Mouse (Mus musculus): ENCODE results near the gene Adh6a. TPM values are rescaled to one million over a fixed set of nuclear protein-coding genes. Genes with fewer than 3 reads are reported as not detected.

Gene Adh6a
- polyA plus RNA-seq, 1 experiment = 0.13 TPM

- no peak for TF ChIP-seq POLR2A (IDR thresholded peaks at IDR 0.05; ENCODE audit: control insufficient read depth, extremely low read depth, insufficient read depth, low read length, poor library complexity)
- no peak for TF ChIP-seq CTCF (IDR thresholded peaks at IDR 0.05; ENCODE audit: borderline replicate concordance, control insufficient read depth, extremely low read depth, insufficient read depth, low read length, poor library complexity)
- no peak overlapping the region for H3K4me3 ChIP-seq (ENCODE audit: control insufficient read depth, insufficient read depth, low read length)
- H3K36me3 ChIP-seq (ENCODE audit: control insufficient read depth, insufficient read depth, low read length) = no peaks in the 10 kb centered on the region
- WGBS = 94% methylated on average over 6 of the region's 6 CpGs
- H3K27ac ChIP-seq (ENCODE audit: control insufficient read depth, insufficient read depth, low read length) = no peak overlapping the region
- no peak for DNase-seq
- no peaks in the 10 kb centered on the region for H3K4me1 ChIP-seq (replicated peaks; ENCODE audit: control insufficient read depth, insufficient read depth, low read length)
- H3K27me3 ChIP-seq (ENCODE audit: control insufficient read depth, insufficient read depth, low read length) = no peaks in the 10 kb centered on the region
Measured at GRCm38 (mm10) chr3:138311015-138311414, 2.1 kb upstream of the Adh6a start.

DNA sequence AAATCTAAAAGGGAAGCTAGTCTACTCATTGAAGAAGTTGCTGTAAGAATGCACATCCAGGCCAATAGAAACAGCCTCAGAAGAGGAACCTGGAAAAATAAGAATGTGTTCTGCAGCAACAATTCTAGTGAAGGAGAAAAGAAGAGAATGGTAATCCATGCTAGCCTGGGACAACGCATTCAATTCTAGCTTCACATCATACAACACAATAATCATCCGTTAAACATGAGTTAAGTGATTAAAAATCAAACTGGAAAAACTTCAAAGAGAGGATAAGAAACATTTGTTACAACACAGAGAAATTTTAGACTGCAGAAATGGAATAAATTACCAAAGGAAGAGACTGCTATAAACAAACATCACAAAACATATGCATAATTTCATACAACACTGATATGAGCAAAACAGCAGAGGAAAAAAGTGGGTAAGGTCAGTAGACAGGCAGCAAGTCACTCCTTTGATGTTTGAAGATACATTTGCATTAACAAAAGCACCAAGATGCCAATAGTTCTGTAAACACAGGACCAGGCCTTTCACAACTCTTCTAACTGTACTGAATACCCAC, 3.9 kb downstream of the Adh6a start:
- Histone ChIP-seq H3K4me3 (ENCODE audit: control insufficient read depth, insufficient read depth, low read length) (no peak overlapping the region), H3K4me1 (replicated peaks; ENCODE audit: control insufficient read depth, insufficient read depth, low read length) (no peaks in the 10 kb centered on the region), H3K27me3 (ENCODE audit: control insufficient read depth, insufficient read depth, low read length) (no peaks in the 10 kb centered on the region), H3K27ac (ENCODE audit: control insufficient read depth, insufficient read depth, low read length) (no peak overlapping the region), H3K36me3 (ENCODE audit: control insufficient read depth, insufficient read depth, low read length) (no peaks in the 10 kb centered on the region)
- DNase-seq = no peak
- 94% methylated on average over 2 of the region's 2 CpGs for WGBS
- TF ChIP-seq CTCF (IDR thresholded peaks at IDR 0.05; ENCODE audit: borderline replicate concordance, control insufficient read depth, extremely low read depth, insufficient read depth, low read length, poor library complexity) (no peak), POLR2A (IDR thresholded peaks at IDR 0.05; ENCODE audit: control insufficient read depth, extremely low read depth, insufficient read depth, low read length, poor library complexity) (no peak)

DNA sequence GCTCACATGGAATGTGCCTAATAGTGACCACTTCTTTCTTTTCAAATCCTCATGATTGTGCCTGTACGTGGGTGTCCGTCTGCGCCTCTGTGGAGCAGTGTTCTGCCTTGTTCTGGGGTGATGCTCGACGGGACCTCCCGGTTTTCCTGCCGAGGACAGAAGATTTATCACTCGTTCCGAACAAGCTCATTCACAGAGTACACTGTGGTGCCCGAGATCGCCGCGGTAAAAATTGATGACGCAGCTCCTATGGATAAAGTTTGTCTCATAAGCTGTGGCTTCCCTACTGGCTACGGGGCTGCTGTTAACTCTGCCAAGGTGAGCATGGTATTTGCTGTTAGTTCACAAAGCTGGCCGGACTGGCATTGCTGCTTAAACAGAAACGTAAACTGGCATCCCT, 11.9 kb downstream of the Adh6a start:
- Histone ChIP-seq H3K4me3 (ENCODE audit: control insufficient read depth, insufficient read depth, low read length) (no peak overlapping the region), H3K27ac (ENCODE audit: control insufficient read depth, insufficient read depth, low read length) (no peak overlapping the region), H3K36me3 (ENCODE audit: control insufficient read depth, insufficient read depth, low read length) (no peaks in the 10 kb centered on the region), H3K27me3 (ENCODE audit: control insufficient read depth, insufficient read depth, low read length) (no peaks in the 10 kb centered on the region), H3K4me1 (replicated peaks; ENCODE audit: control insufficient read depth, insufficient read depth, low read length) (no peaks in the 10 kb centered on the region)
- DNase-seq = no peak
- TF ChIP-seq CTCF (IDR thresholded peaks at IDR 0.05; ENCODE audit: borderline replicate concordance, control insufficient read depth, extremely low read depth, insufficient read depth, low read length, poor library complexity) (no peak), POLR2A (IDR thresholded peaks at IDR 0.05; ENCODE audit: control insufficient read depth, extremely low read depth, insufficient read depth, low read length, poor library complexity) (no peak)
- whole genome bisulfite sequencing = 96% methylated on average over 17 of the region's 17 CpGs

- no peak for DNase-seq
- H3K27ac ChIP-seq (ENCODE audit: control insufficient read depth, insufficient read depth, low read length) = no peak overlapping the region
- H3K4me3 ChIP-seq (ENCODE audit: control insufficient read depth, insufficient read depth, low read length) = no peak overlapping the region
- no peaks in the 10 kb centered on the region for H3K36me3 ChIP-seq (ENCODE audit: control insufficient read depth, insufficient read depth, low read length)
- TF ChIP-seq POLR2A (IDR thresholded peaks at IDR 0.05; ENCODE audit: control insufficient read depth, extremely low read depth, insufficient read depth, low read length, poor library complexity) (no peak), CTCF (IDR thresholded peaks at IDR 0.05; ENCODE audit: borderline replicate concordance, control insufficient read depth, extremely low read depth, insufficient read depth, low read length, poor library complexity) (no peak)
- no peaks in the 10 kb centered on the region for H3K4me1 ChIP-seq (replicated peaks; ENCODE audit: control insufficient read depth, insufficient read depth, low read length)
- WGBS = 94% methylated on average over 6 of the region's 6 CpGs
- no peaks in the 10 kb centered on the region for H3K27me3 ChIP-seq (ENCODE audit: control insufficient read depth, insufficient read depth, low read length)
Measured at GRCm38 (mm10) chr3:138325466-138325865, 12.4 kb downstream of the Adh6a start.

DNA sequence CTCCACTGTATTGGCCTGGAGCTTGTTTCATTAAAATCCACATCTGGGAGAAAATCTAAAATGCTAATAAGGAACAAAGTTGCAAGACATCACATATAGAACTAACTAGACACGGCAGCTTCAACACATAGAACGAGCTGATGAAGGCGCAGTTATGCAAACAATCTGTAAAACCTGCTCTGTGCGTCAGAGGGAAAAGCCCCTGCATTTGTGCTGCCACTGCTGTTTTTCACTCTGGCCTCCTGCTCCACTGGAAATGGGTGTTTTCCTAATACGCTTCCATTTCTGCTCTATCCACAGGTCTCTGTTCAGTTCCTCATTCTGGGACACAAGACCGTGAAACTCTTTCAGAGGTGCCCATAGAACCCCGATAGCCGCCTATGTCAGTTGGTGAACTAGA, 20.8 kb downstream of the Adh6a start:
- H3K4me3 ChIP-seq (ENCODE audit: control insufficient read depth, insufficient read depth, low read length) = no peak overlapping the region
- no peak overlapping the region for H3K27ac ChIP-seq (ENCODE audit: control insufficient read depth, insufficient read depth, low read length)
- no peaks in the 10 kb centered on the region for H3K36me3 ChIP-seq (ENCODE audit: control insufficient read depth, insufficient read depth, low read length)
- H3K4me1 ChIP-seq (replicated peaks; ENCODE audit: control insufficient read depth, insufficient read depth, low read length) = no peaks in the 10 kb centered on the region
- no peaks in the 10 kb centered on the region for H3K27me3 ChIP-seq (ENCODE audit: control insufficient read depth, insufficient read depth, low read length)
- WGBS = 77% methylated on average over 8 of the region's 8 CpGs
- no peak for DNase-seq
- TF ChIP-seq POLR2A (IDR thresholded peaks at IDR 0.05; ENCODE audit: control insufficient read depth, extremely low read depth, insufficient read depth, low read length, poor library complexity) (no peak), CTCF (IDR thresholded peaks at IDR 0.05; ENCODE audit: borderline replicate concordance, control insufficient read depth, extremely low read depth, insufficient read depth, low read length, poor library complexity) (no peak)

DNA sequence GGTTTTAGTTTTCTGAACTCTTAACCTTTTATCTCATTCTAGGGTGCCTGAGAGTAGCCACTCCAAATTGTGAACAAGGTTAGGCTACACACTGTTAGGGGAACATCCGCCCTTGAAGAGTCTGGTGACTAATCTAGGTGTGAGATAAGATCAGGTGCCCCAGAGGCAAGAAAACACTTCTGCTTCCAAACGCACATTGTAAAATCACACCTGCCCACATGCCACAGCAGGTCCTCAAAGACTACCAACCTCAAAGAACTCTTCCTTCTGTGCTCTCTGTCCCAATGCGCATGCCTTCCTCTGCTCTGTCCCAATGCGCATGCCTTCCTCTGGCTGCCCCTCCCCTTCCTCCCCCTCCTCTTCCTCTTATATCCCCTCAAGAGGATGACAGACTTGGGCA, 21.2 kb downstream of the Adh6a start:
- WGBS = 36% methylated on average over 4 of the region's 4 CpGs
- H3K36me3 ChIP-seq (ENCODE audit: control insufficient read depth, insufficient read depth, low read length) = no peaks in the 10 kb centered on the region
- no peak overlapping the region for H3K4me3 ChIP-seq (ENCODE audit: control insufficient read depth, insufficient read depth, low read length)
- H3K4me1 ChIP-seq (replicated peaks; ENCODE audit: control insufficient read depth, insufficient read depth, low read length) = no peaks in the 10 kb centered on the region
- H3K27ac ChIP-seq (ENCODE audit: control insufficient read depth, insufficient read depth, low read length) = no peak overlapping the region
- H3K27me3 ChIP-seq (ENCODE audit: control insufficient read depth, insufficient read depth, low read length) = no peaks in the 10 kb centered on the region
- no peak for DNase-seq
- TF ChIP-seq CTCF (IDR thresholded peaks at IDR 0.05; ENCODE audit: borderline replicate concordance, control insufficient read depth, extremely low read depth, insufficient read depth, low read length, poor library complexity) (no peak), POLR2A (IDR thresholded peaks at IDR 0.05; ENCODE audit: control insufficient read depth, extremely low read depth, insufficient read depth, low read length, poor library complexity) (no peak)

GRCm38 (mm10) chr3:138335566-138335965, 22.5 kb downstream of the Adh6a start:
- WGBS = 100% methylated on average over 1 of the region's 1 CpGs
- DNase-seq = no peak
- H3K4me1 ChIP-seq (replicated peaks; ENCODE audit: control insufficient read depth, insufficient read depth, low read length) = no peaks in the 10 kb centered on the region
- no peak overlapping the region for H3K27ac ChIP-seq (ENCODE audit: control insufficient read depth, insufficient read depth, low read length)
- no peaks in the 10 kb centered on the region for H3K27me3 ChIP-seq (ENCODE audit: control insufficient read depth, insufficient read depth, low read length)
- no peak for TF ChIP-seq CTCF (IDR thresholded peaks at IDR 0.05; ENCODE audit: borderline replicate concordance, control insufficient read depth, extremely low read depth, insufficient read depth, low read length, poor library complexity)
- TF ChIP-seq POLR2A (IDR thresholded peaks at IDR 0.05; ENCODE audit: control insufficient read depth, extremely low read depth, insufficient read depth, low read length, poor library complexity) = no peak
- H3K4me3 ChIP-seq (ENCODE audit: control insufficient read depth, insufficient read depth, low read length) = no peak overlapping the region
- H3K36me3 ChIP-seq (ENCODE audit: control insufficient read depth, insufficient read depth, low read length) = no peaks in the 10 kb centered on the region
